Mouse (Mus musculus) forebrain, postnatal 0 days (tissue): ENCODE measurements around the gene Irf2. TPM values are rescaled to one million over a fixed set of nuclear protein-coding genes. Genes with fewer than 3 reads are reported as not detected.

Source experiments
- ATAC-seq: fragments of 200-750 bp; cut with Nextera tagmentation; 2 replicates; pipeline ENCODE4 v1.8.0; 2017; ENCODE audit warnings: mild to moderate bottlenecking, moderate library complexity
- DNase-seq: peaks from one replicate; pipeline ENCODE4 v3.0.0-alpha.2; 2015
- H3K27ac ChIP-seq: fragments of 300-500 bp; sonication (generic); 2 replicates; pipeline ENCODE4 v1.5.1; 2014; ENCODE audit warnings: low read depth, mild to moderate bottlenecking, antibody characterized with exemption, low read length, moderate library complexity, mixed read lengths
- H3K27me3 ChIP-seq: fragments of 300-500 bp; sonication (generic); 2 replicates; pipeline ENCODE4 v1.6.1; 2014; ENCODE audit warnings: mild to moderate bottlenecking, low read length, mixed read lengths; ENCODE audit not compliant: insufficient read depth
- H3K36me3 ChIP-seq: fragments of 300-500 bp; sonication (generic); 2 replicates; pipeline ENCODE4 v1.6.1; 2014; ENCODE audit warnings: mild to moderate bottlenecking, moderate library complexity; ENCODE audit not compliant: insufficient read depth
- H3K4me1 ChIP-seq: fragments of 300-500 bp; sonication (generic); 2 replicates; pipeline ENCODE4 v1.6.1; 2014; ENCODE audit warnings: antibody characterized with exemption; ENCODE audit not compliant: insufficient read depth
- H3K4me2 ChIP-seq: fragments of 300-500 bp; sonication (generic); 2 replicates; pipeline ENCODE4 v1.6.1; 2014; ENCODE audit warnings: low read depth, mild to moderate bottlenecking, moderate library complexity
- H3K4me3 ChIP-seq: fragments of 300-500 bp; sonication (generic); 2 replicates; pipeline ENCODE4 v1.5.1; 2014; ENCODE audit warnings: low read depth, low read length, mixed read lengths
- H3K9ac ChIP-seq: fragments of 300-500 bp; sonication (generic); 2 replicates; pipeline ENCODE4 v1.6.1; 2014; ENCODE audit warnings: mild to moderate bottlenecking
- H3K9me3 ChIP-seq: fragments of 300-500 bp; sonication (generic); 2 replicates; pipeline ENCODE4 v1.6.1; 2016; ENCODE audit warnings: low read length
- CTCF ChIP-seq: sonication (generic); IDR thresholded peaks from 2 replicates; pipeline ENCODE4 v1.5.1; 2016; ENCODE audit warnings: antibody characterized with exemption, control low read depth, low read depth
- WGBS: fragments of 180-500 bp; shearing (Covaris S2); extraction: QIAGEN DNeasy Blood & Tissue Kit; methylation state at CpG from one replicate; pipeline ENCODE4 v1.1.7; 2014; 5-methylcytosine and 5-hydroxymethylcytosine counted together
- polyA plus RNA-seq: library from polyadenylated mRNA; unstranded; fragments of >200 nt; fragmentation: Nextera tagmentation; extraction: Ambion mirVana; gene quantifications from 2 replicates; pipeline ENCODE4 v1.2.1, GENCODE M21; 2015
- total RNA-seq: library from RNA; depleted of rRNA; stranded (reverse); fragments of >200 nt; gene quantifications from 2 replicates; pipeline ENCODE4 v1.2.3, GENCODE M21; 2014

Irf2 gene
- total and polyA plus RNA-seq, 2 experiments from 2014 or later = 3.0 to 9.1 TPM

DNA sequence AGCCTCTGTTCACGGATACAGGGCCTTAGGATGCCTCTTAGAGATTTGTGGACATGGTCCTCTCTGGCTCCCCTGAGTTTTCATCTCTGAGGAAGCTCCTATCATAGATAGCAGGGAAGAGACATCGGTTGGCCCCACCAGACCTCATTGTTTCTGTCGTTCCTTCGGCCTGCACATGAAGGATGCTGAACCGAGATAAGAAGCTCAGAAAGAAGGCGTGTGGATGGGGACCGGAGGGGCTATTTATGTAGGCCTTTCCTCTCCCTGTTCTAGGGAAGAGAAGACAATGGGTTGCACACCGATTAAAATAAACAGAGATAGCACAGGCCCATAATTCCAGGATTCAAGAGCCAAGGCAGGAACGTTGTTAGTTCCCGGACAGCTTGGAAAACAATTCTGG lies 2.1 kb upstream of the Irf2 start:
- Histone ChIP-seq H3K27me3 (no peaks in the 10 kb centered on the region), H3K4me1 (no peaks in the 10 kb centered on the region; the same call in 1 of the 2 replicates), H3K9me3 (no peaks in the 10 kb centered on the region), H3K27ac (no peak overlapping the region), H3K4me3 (no peak overlapping the region), H3K4me2 (no peak overlapping the region), H3K36me3 (no peaks in the 10 kb centered on the region), H3K9ac (no peak overlapping the region)
- DNase-seq (no peak), ATAC-seq (no peak)
- WGBS = 92% methylated on average over 10 of the region's 10 CpGs
- no peak for TF ChIP-seq CTCF

DNA sequence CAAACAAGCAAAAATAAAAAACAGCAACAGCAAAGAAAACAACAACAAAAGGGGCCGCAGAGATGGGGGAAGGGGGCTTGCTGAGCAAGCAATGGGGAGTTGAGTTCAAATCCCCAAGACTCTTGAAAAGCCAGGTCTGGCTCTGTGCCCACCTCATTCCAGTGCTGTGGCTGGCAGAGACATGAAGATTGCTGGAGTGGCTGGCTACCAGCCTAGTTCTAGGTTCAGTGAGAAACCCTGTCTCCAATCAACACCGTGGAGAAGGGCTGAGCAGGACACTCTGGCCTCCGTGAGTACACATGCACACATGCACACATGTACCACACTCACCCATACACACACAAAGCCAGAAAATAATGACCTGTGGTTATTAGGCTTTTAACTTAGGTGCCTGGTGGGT lies 1.6 kb upstream of the Irf2 start:
- no peaks in the 10 kb centered on the region for H3K36me3 ChIP-seq
- H3K4me2 ChIP-seq = no peak overlapping the region
- no peak for TF ChIP-seq CTCF
- no peak overlapping the region for H3K4me3 ChIP-seq
- H3K4me1 ChIP-seq = no peaks in the 10 kb centered on the region; the same call in 1 of the 2 replicates
- no peaks in the 10 kb centered on the region for H3K27me3 ChIP-seq
- no peaks in the 10 kb centered on the region for H3K9me3 ChIP-seq
- no peak overlapping the region for H3K9ac ChIP-seq
- 55% methylated on average over 3 of the region's 3 CpGs for WGBS
- no peak for ATAC-seq
- no peak overlapping the region for H3K27ac ChIP-seq
- DNase-seq = no peak

GRCm38 (mm10) chr8:46738601-46739000 lies 931 bp upstream of the Irf2 start:
- DNase-seq (no peak), ATAC-seq (no peak)
- Histone ChIP-seq H3K4me1 (no peaks in the 10 kb centered on the region; the same call in 1 of the 2 replicates), H3K36me3 (no peaks in the 10 kb centered on the region), H3K27me3 (no peaks in the 10 kb centered on the region), H3K4me2 (peak overlapping the region; percentile 79), H3K27ac (no peak overlapping the region), H3K9ac (no peak overlapping the region), H3K4me3 (peak overlapping the region; percentile 87), H3K9me3 (no peaks in the 10 kb centered on the region)
- 38% methylated on average over 5 of the region's 5 CpGs for WGBS
- no peak for TF ChIP-seq CTCF

DNA sequence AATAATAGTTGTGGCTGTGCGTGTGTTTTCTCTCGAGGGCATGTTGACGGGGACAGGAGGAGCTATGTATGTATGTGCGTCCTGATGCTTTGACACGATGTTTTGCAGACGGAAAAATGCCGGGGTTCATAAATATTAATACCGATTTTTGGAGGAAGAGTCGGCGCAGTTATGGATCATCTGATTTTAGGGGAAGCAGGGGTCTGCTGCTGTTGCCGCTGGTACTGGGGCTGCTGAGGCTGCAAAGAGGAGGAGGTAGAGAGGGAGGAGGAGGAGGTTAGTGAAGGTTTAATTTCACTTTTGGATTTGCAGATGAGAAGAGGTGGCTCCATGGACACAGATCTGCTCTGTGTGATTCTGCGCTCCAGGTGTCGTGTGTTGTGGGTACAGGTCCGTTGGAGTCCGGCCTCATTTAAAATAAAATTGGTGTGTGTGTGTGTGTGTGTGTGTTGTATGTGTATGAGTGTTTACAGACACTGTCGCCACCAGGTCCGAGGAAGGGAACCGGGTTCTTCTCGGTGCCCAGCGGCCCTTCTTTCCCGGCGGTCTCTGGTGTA lies 502 bp downstream of the Irf2 start:
- peak overlapping the region; percentile 93 for H3K9ac ChIP-seq
- peak overlapping the region; percentile 87 for H3K4me3 ChIP-seq
- H3K36me3 ChIP-seq = no peaks in the 10 kb centered on the region
- H3K9me3 ChIP-seq = no peaks in the 10 kb centered on the region
- H3K27me3 ChIP-seq = no peaks in the 10 kb centered on the region
- DNase-seq = peak; percentile 50
- peak; percentile 11 for ATAC-seq
- peak overlapping the region; percentile 79 for H3K4me2 ChIP-seq
- no peak for TF ChIP-seq CTCF
- peak overlapping the region; percentile 87 for H3K27ac ChIP-seq
- under 1% methylated on average over 22 of the region's 22 CpGs for WGBS
- H3K4me1 ChIP-seq = no peaks in the 10 kb centered on the region; the same call in 1 of the 2 replicates

DNA sequence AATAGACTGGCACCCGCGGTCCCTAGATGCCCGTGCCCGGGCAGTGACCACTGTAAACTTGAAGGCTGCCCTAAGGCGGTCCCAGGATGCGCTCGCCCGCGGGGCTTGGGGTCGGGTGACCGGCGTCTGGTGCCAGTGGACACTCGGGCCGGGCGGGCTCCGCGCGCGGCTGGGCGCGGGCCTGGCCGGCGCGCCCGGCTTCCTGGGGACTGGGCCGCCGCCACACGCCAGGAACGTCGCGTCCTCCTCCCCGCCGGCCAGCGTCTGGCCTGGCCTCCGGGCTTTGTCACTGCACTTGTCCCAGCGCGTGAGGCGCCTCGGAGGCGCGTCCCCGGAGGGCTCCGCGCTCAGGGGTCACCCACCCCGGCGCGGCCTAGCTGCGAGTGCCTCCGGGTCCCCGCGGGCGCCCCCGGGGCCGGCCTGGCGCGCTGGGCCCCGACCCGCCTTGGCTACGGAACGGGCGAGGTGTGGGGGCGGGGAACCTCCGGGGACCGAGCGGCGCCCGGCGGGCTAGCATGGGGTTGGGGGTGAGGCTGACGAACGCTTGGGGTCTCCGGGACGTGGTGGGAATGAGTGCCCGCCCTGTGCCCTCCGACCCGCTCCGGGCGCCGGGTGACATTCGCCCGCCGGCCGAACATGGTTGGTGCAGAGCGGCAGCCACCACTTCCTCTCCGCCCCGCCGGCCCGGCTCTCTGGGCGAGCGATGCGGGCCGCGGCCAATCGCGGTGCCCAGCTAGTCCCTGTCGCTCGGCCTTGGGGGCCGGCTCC lies 1.2 kb downstream of the Irf2 start:
- WGBS = 2% methylated on average over 74 of the region's 97 CpGs
- peak; percentile 88 for ATAC-seq
- Histone ChIP-seq H3K27ac (peak overlapping the region; percentile 87), H3K4me2 (peak overlapping the region; percentile 79), H3K9ac (peak overlapping the region; percentile 93), H3K27me3 (no peaks in the 10 kb centered on the region), H3K4me3 (peak overlapping the region; percentile 87), H3K4me1 (no peaks in the 10 kb centered on the region), H3K9me3 (no peaks in the 10 kb centered on the region), H3K36me3 (no peaks in the 10 kb centered on the region)
- no peak for TF ChIP-seq CTCF
- peak; percentile 74 for DNase-seq

DNA sequence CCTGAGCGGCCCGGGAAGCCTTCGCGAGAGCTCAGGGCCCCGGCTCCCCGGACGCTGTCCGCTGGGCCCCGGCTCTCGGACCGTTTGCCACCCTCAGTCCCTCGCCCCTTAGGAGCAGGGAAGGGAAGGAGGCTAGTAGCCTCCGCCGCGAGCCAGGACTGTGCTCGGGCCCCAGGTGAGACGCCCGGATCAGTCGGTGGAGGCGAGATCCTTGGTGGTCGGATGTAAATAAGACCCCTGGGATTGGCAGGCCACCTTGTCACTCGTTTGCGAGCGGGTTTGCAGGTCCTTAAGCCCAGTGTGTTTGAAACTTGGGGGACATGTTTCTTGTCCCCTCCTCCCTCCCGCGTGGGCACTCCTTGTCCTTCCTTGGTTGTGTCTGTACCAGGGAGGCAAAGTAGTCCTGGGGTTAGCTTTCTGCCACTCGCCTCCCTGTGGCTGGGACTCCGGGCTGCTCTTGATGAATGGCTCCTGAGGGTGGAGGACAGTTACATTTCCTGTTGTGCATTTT lies 1.8 kb downstream of the Irf2 start:
- ATAC-seq = peak; percentile 44
- TF ChIP-seq CTCF = no peak
- Histone ChIP-seq H3K27ac (peak overlapping the region; percentile 87), H3K9me3 (no peaks in the 10 kb centered on the region), H3K4me3 (peak overlapping the region; percentile 87), H3K4me2 (peak overlapping the region; percentile 79), H3K9ac (peak overlapping the region; percentile 93), H3K27me3 (no peaks in the 10 kb centered on the region), H3K36me3 (no peaks in the 10 kb centered on the region), H3K4me1 (no peaks in the 10 kb centered on the region)
- under 1% methylated on average over 27 of the region's 28 CpGs for WGBS
- DNase-seq = peak; percentile 64
